Mouse (Mus musculus) heart, adult 2 months (tissue): ENCODE results near the gene Tcerg1l. TPM values are rescaled to one million over a fixed set of nuclear protein-coding genes. Genes with fewer than 3 reads are reported as not detected.

Experiments
- DNase-seq, 2 experiments: peaks; one replicate each; pipeline ENCODE4 v3.0.0; 2021
- H3K27ac ChIP-seq: fragments of 200-600 bp; 2 replicates; pipeline ENCODE4 v1.8.1; 2022
- H3K27me3 ChIP-seq: fragments of 200-500 bp; 2 replicates; pipeline ENCODE4 v1.6.1; 2012; ENCODE audit warnings: mild to moderate bottlenecking, low read length, inconsistent platforms, mixed read lengths; ENCODE audit not compliant: control insufficient read depth, insufficient read depth
- H3K36me3 ChIP-seq: fragments of 200-500 bp; 2 replicates; pipeline ENCODE4 v1.6.1; 2012; ENCODE audit warnings: low read length, inconsistent platforms; ENCODE audit not compliant: control insufficient read depth, insufficient read depth
- H3K4me1 ChIP-seq: fragments of 200-500 bp; 2 replicates; pipeline ENCODE4 v1.6.1; 2011; ENCODE audit warnings: low read length; ENCODE audit not compliant: control insufficient read depth, insufficient read depth
- H3K4me3 ChIP-seq: fragments of 200-600 bp; 2 replicates; pipeline ENCODE4 v1.8.1; 2022
- H3K79me2 ChIP-seq: fragments of 200-500 bp; replicated peaks from 2 replicates; pipeline ENCODE4 v1.6.1; 2012; ENCODE audit warnings: mild to moderate bottlenecking, inconsistent platforms, low read length, moderate library complexity, mixed read lengths; ENCODE audit not compliant: control insufficient read depth, insufficient read depth
- H3K9ac ChIP-seq: fragments of 200-500 bp; 2 replicates; pipeline ENCODE4 v1.6.1; 2012; ENCODE audit warnings: low read depth, mild to moderate bottlenecking, control low read depth, inconsistent platforms, low read length, mixed read lengths
- CTCF ChIP-seq: fragments of 200-600 bp; IDR thresholded peaks from 2 replicates; pipeline ENCODE4 v1.8.1; 2022; ENCODE audit warnings: antibody characterized with exemption, mild to moderate bottlenecking, moderate library complexity
- EP300 ChIP-seq: fragments of 200-500 bp; IDR thresholded peaks from 2 replicates; pipeline ENCODE4 v1.6.1; 2011; ENCODE audit warnings: low read depth, low read length, control low read depth; ENCODE audit not compliant: insufficient read depth
- POLR2A ChIP-seq: fragments of 200-500 bp; IDR thresholded peaks from 2 replicates; pipeline ENCODE4 v1.6.1; 2011; ENCODE audit warnings: mild to moderate bottlenecking, low read depth, low read length, control low read depth; ENCODE audit not compliant: insufficient read depth
- WGBS: fragments of 180-500 bp; shearing (Covaris S2); methylation state at CpG from one replicate; pipeline ENCODE4 v1.1.7; 2018; 5-methylcytosine and 5-hydroxymethylcytosine counted together
- intact Hi-C: fragments of 180-260 bp; cut with DNase I; formaldehyde crosslinking; loops from one replicate; pipeline ENCODE4 v1.15.1; 2025
- polyA plus RNA-seq: library from polyadenylated mRNA; depleted of rRNA; stranded (reverse); fragments of >200 nt; gene quantifications from 2 replicates; pipeline ENCODE4 v1.2.3, GENCODE M21; 2012
- total RNA-seq, 2 experiments: library from RNA; stranded (reverse); gene quantifications; 2 replicates each; pipeline ENCODE4 v1.2.3; 2021

Tcerg1l gene
- total and polyA plus RNA-seq, 3 experiments, result not detected

DNA sequence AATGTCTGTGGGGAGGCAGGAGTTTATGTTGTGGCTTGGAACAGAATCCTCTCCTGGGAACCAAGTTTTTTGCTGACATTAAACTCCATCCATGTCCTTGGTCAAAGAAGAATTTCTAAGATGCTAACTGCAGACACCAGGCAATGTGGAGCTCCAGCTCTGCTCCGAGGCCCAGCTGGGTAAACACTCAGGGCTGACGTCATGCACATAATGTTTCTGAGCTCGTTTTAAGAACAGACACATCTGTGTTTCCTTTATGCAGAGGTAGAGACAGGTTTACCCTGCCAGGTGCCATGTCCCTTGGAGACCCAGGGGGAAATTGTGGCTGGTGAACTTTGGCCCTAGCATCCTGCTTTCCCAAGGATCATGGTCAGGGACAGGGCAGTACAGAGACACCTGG is 29.9 kb upstream of the Tcerg1l start:
- no peak overlapping the region for H3K4me3 ChIP-seq
- no peaks in the 10 kb centered on the region for H3K27me3 ChIP-seq
- no peak overlapping the region for H3K27ac ChIP-seq
- no peak overlapping the region for H3K9ac ChIP-seq
- H3K4me1 ChIP-seq, result no peaks in the 10 kb centered on the region
- no peak for TF ChIP-seq EP300
- intact Hi-C loops, result loop anchor here (5.0 kb wide), 2 partner anchors 825 to 950 kb away; no protein-coding TSS in a partner anchor
- H3K79me2 ChIP-seq, result no peaks in the 10 kb centered on the region
- no peak for DNase-seq
- WGBS, result 23% methylated on average over 3 of the region's 3 CpGs
- no peaks in the 10 kb centered on the region for H3K36me3 ChIP-seq

DNA sequence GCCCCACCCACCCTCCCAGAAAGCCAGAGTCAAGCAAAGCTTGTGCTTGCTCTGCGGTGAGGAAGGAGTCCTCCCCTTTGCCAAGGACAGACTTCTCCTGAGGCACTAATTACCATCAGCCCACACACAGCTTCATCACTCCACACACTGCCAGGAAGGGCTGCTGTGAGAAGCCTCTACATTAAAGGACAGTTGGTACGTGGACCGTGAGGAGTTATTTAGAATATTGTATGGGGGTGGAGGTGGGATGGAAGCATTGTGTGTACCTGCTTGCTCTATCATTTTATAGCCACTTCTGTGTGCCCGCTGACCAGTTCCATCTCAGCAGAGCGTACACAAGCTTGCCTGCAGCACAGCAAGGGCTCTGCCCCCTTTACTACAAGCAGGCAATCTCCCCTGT is 16.0 kb upstream of the Tcerg1l start:
- no peak overlapping the region for H3K4me3 ChIP-seq
- H3K9ac ChIP-seq, result no peak overlapping the region
- H3K79me2 ChIP-seq, result no peaks in the 10 kb centered on the region
- H3K27ac ChIP-seq, result no peak overlapping the region
- TF ChIP-seq EP300 (no peak), POLR2A (no peak), CTCF (no peak)
- no peak for DNase-seq
- no peaks in the 10 kb centered on the region for H3K4me1 ChIP-seq
- 71% methylated on average over 5 of the region's 5 CpGs for WGBS
- no peaks in the 10 kb centered on the region for H3K36me3 ChIP-seq
- intact Hi-C loops, result no loop called here
- no peaks in the 10 kb centered on the region for H3K27me3 ChIP-seq

DNA sequence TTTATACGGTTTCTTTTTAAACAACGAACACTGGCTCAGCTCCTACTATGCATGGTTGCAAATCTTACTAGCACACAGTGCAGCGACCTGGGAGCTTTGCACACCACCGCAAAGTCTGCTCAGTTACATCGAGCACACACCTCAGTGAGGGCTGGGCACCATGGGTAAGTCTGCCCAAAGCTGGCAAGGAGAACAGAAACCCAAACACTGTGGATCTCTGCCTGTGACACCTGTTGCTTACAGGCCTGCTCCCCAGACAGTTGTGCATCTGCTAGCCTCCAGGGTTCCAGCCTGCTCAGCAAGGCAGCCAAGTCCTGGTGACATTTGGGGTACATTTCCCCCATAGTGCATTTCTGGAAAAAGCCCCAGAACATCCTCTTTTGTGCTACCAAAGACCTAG is 4.1 kb upstream of the Tcerg1l start:
- WGBS, result 78% methylated on average over 5 of the region's 5 CpGs
- Histone ChIP-seq H3K79me2 (no peaks in the 10 kb centered on the region), H3K4me1 (no peaks in the 10 kb centered on the region), H3K27ac (no peak overlapping the region), H3K9ac (no peak overlapping the region), H3K27me3 (no peaks in the 10 kb centered on the region; the same call in none of the 2 replicates), H3K36me3 (no peaks in the 10 kb centered on the region), H3K4me3 (no peak overlapping the region)
- DNase-seq, result no peak
- intact Hi-C loops, result no loop called here
- no peak for TF ChIP-seq CTCF
- TF ChIP-seq EP300, result no peak
- no peak for TF ChIP-seq POLR2A

GRCm38 (mm10) chr7:138400506-138401272 is 3.2 kb upstream of the Tcerg1l start:
- H3K79me2 ChIP-seq, result no peaks in the 10 kb centered on the region
- no peaks in the 10 kb centered on the region for H3K36me3 ChIP-seq
- intact Hi-C loops, result no loop called here
- H3K9ac ChIP-seq, result no peak overlapping the region
- no peak for DNase-seq
- H3K4me1 ChIP-seq, result no peaks in the 10 kb centered on the region
- H3K27me3 ChIP-seq, result no peaks in the 10 kb centered on the region; the same call in none of the 2 replicates
- H3K4me3 ChIP-seq, result no peak overlapping the region
- H3K27ac ChIP-seq, result no peak overlapping the region
- no peak for TF ChIP-seq EP300
- no peak for TF ChIP-seq CTCF
- TF ChIP-seq POLR2A, result no peak
- 77% methylated on average over 8 of the region's 8 CpGs for WGBS

GRCm38 (mm10) chr7:138398182-138398793 is 758 bp upstream of the Tcerg1l start:
- Histone ChIP-seq H3K4me3 (no peak overlapping the region), H3K27me3 (no peaks in the 10 kb centered on the region; the same call in none of the 2 replicates), H3K79me2 (no peaks in the 10 kb centered on the region), H3K9ac (no peak overlapping the region), H3K4me1 (no peaks in the 10 kb centered on the region), H3K36me3 (no peaks in the 10 kb centered on the region), H3K27ac (no peak overlapping the region)
- intact Hi-C loops, result no loop called here
- peak; percentile 39 for TF ChIP-seq CTCF
- TF ChIP-seq EP300, result no peak
- 3% methylated on average over 21 of the region's 21 CpGs for WGBS
- peak; percentile 7 to 29 for DNase-seq

- intact Hi-C loops, result no loop called here
- WGBS, result under 1% methylated on average over 41 of the region's 41 CpGs
- Histone ChIP-seq H3K36me3 (no peaks in the 10 kb centered on the region), H3K27me3 (no peaks in the 10 kb centered on the region; the same call in none of the 2 replicates), H3K4me1 (no peaks in the 10 kb centered on the region), H3K9ac (no peak overlapping the region), H3K79me2 (no peaks in the 10 kb centered on the region), H3K4me3 (no peak overlapping the region), H3K27ac (no peak overlapping the region)
- TF ChIP-seq EP300 (no peak), CTCF (no peak), POLR2A (no peak)
- peak in 1 of 2 experiments; percentile 40 for DNase-seq
These were observed 556 bp downstream of the Tcerg1l start for GRCm38 (mm10) chr7:138396863-138397484.
